Mouse (Mus musculus): ENCODE data around the gene Gramd1b.
A peak's percentile ranks its signal among the peaks of the same experiment; 100 is the strongest.

The Gramd1b gene

DNA sequence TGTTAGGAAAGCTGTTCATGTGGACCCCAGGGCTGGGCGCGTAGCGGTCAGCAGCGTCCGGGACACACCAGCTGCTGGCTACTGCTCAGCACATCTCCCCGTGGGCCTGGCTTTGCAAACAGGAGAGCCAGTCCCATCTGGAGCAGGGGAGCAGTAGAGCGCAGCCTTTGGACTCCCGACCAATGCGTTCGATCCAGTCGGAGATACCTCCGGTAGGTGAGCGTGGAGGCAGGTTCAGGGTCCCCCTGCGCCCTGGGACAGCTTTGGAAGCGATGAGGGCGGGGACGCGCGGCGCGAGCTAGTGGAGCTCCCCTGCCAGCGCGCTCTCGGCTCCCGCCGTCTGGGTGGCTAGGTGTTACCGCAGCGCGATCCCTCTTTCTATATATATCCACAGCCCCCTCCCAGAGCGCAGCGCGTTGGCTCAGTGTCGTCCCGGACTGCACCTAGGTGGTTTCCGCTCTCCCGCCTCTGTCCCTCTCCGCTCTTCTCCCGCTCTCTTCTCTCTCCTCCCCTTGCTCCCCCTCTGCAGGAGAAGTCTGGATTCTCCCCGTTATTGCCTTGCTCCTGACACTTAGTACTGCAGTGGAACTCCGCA lies at the start of gene Gramd1b:
TSS of gene Gramd1b (minus strand) at position 357 of the 595 bp plus-strand sequence.
- DNase-seq, result peak; percentile 53

DNA sequence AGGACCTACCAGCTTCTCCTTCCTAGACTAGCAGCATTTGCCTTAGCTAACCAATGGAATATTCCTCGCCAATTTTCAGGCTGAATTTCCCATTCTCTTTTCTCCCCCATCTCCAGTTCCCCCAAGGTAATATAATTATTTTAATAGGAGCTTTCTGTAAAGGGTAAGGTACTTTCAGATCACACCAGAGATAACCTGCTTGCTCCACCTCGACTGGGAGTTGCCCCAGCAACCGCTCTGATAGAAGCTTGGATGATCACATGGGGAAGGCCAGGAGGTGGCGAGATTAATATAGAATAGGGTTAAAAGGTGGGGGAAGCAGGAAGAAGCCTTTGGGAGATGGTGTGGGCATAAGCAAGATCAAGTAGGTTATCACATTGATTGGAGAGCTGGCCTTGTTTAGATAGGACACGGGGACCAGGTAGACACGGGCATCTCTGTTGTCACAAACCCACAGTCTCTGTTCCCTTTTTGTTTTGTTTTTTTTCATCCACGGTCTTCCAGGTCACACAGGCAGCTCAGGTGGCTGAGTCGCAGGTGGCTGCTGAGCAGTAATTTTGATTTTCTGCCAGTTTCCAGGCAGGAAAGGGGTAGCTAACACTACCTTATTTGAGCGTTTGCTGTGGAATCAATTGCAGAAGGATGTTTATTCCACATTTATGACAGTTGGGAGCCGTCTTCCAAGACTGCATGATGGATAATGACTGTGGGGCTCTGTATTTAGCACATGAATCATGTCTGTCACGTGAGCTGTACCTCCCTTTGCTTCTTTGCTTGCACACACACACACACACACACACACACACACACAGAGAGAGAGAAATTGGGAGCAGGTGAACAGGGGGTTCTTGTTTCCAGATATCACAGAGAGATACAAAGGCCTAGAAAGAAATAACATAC lies 47.8 kb upstream of the Gramd1b start:
- no peak for DNase-seq

- DNase-seq, result no peak
Measured at GRCm38 (mm10) chr9:40577132-40577531, 45.9 kb upstream of the Gramd1b start.

- DNase-seq, result no peak
Measured at GRCm38 (mm10) chr9:40575053-40575985, 44.1 kb upstream of the Gramd1b start.

- no peak for DNase-seq
Measured at GRCm38 (mm10) chr9:40571280-40571679, 40.1 kb upstream of the Gramd1b start.

DNA sequence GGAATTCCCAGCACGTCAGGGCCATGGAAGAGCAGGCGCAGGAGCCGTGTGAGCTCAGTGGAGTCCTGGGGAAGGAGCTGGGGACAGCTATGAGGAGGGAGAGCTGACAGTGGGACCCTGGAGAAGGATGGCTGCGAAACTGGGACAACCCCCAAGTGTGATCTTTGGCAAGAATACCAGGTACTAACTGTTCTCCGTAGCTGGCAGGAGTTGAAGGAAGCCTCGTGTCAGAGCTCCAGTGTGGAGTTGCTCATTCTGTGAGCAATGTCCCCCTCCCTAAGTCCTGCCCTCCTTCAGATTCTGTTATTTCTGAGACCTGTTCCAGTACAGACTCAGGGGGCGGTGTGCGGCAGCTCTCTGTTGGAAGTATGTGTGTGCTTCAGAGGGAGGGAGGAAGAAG lies 36.9 kb upstream of the Gramd1b start:
- DNase-seq, result peak; percentile 83

DNA sequence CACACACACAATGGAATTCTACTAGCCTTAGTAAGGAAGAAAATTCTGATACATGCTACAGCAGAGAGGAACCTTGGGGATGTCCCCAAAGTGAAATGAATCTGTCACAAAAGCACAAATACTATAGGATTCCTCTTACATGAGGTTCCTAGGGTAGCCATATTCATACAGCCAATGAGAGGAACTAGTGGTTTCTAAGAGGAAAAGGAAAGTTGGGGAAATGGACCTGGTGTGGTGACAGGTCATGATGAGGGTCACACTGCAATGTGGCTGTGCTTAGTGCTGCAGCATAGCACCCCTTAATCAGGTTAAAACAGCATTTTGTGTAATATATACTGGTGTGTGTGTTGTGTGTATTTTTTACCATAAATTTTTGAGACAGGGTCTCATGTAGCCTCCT lies 32.6 kb upstream of the Gramd1b start:
- no peak for DNase-seq

GRCm38 (mm10) chr9:40559646-40560045 lies 28.5 kb upstream of the Gramd1b start:
- DNase-seq, result peak; percentile 43

- peak; percentile 67 for DNase-seq
Measured at GRCm38 (mm10) chr9:40557796-40558195, 26.6 kb upstream of the Gramd1b start.

GRCm38 (mm10) chr9:40556396-40556795 lies 25.2 kb upstream of the Gramd1b start:
- no peak for DNase-seq

GRCm38 (mm10) chr9:40555243-40555642 lies 24.1 kb upstream of the Gramd1b start:
- DNase-seq, result peak; percentile 82

DNA sequence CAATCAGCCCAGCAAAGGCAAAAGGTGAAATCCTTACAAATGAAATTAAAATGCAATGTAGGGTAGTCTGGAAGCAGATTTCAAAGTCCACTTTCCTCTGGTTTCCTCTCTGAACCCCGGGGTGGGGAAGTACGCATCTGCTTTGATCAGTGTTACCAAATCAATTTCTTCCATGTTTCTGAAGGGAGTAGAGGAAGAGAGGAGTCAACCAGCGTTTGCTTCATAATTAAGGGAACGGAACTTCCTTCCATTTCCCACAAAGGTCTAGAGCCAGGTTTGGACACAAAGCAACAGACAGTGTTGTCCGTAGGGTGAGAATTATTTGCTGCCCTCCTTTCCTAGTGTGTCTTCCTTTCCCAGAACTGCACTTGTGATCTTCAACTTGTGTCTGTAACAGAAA lies 16.7 kb upstream of the Gramd1b start:
- no peak for DNase-seq

GRCm38 (mm10) chr9:40545193-40545592 lies 14.0 kb upstream of the Gramd1b start:
- no peak for DNase-seq

- DNase-seq, result no peak
Measured at GRCm38 (mm10) chr9:40539588-40540140, 8.5 kb upstream of the Gramd1b start.

DNA sequence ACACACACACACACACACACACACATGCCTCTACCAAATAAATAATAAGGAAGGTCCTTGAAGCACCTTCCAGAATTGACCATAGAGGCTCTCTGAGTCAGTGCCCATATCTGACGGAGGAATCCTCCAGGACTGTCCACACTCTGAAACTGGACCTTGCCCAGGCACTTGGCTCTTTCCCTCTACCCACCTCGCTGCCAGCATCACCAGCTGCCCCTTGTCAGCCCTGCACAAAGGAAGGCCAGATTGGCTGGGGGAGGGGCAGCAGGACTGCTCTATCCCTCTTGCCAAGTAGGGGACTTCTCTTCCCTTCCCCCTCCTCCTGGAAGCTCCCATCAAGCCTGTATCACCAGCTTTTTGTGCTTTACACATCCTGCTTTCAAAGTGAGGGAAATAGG lies 6.5 kb upstream of the Gramd1b start:
- no peak for DNase-seq

GRCm38 (mm10) chr9:40537044-40537707 lies 6.0 kb upstream of the Gramd1b start:
- no peak for DNase-seq

DNA sequence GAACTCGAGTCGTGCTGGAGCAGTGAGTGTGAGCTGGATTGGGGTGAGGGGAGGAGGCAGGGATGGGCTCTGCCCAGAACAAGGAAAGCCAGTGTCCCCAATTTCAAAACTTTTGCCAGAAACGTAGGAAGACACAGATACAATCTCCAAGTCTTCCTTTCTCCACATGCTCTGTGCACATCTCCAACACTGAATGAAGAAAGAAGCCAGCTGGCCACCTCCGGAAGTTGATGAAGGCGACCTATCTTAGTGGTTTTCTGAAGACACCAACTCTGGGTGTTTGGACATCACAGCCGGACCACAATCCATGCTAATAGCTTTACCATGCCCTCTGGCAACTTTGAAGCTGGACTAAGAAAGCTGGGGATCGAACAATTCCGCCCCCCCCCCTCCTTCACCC lies 647 bp downstream of the Gramd1b start:
- no peak for DNase-seq

GRCm38 (mm10) chr9:40528733-40529132 lies 2.5 kb downstream of the Gramd1b start:
- DNase-seq, result no peak

GRCm38 (mm10) chr9:40526928-40527327 lies 4.3 kb downstream of the Gramd1b start:
- no peak for DNase-seq

DNA sequence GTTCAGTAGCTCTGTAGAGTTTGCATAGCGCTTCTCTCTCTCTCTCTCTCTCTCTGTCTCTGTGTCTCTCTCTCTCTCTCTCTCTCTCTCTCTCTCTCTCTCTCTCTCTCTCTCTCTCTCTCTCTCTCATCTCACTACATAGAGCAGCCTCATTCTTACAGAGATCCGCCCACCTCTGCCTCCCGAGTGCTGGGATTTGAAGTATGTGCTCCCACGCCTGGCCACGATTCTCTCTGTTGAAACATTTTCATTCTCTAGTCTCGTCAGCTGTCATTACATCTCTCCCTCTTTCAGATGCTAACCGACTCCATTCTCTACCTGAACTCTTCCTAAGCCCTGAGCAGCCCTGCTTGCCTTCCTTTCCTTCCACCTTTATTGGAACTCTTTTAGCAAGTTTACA lies 9.0 kb downstream of the Gramd1b start:
- DNase-seq, result peak; percentile 83

DNA sequence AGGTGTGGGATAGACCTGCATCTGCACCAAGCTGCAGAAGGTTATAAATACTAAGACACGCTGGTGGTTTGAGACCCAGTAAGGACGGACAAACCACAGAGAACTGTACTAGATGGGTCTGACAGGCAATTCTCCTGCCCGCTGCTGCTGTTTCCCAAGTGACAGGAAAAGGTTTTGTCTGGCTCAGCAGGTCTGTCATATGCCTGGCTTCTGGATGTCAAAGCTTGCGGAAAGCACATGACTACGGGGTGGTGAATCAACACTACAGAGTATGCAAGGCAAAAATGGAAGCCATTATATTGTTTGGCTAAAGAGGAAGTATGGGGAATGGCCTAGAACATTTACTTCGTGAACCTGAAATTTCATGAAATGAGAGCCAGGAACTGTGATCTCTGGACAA lies 10.1 kb downstream of the Gramd1b start:
- DNase-seq, result no peak

- no peak for DNase-seq
Measured at GRCm38 (mm10) chr9:40519294-40519693, 11.9 kb downstream of the Gramd1b start.

Measured in right cerebral cortex, adult 18-20 months (tissue).